Comparison of ENCODE assay signal across 9 mouse cellular contexts in the genomic region with DNA sequence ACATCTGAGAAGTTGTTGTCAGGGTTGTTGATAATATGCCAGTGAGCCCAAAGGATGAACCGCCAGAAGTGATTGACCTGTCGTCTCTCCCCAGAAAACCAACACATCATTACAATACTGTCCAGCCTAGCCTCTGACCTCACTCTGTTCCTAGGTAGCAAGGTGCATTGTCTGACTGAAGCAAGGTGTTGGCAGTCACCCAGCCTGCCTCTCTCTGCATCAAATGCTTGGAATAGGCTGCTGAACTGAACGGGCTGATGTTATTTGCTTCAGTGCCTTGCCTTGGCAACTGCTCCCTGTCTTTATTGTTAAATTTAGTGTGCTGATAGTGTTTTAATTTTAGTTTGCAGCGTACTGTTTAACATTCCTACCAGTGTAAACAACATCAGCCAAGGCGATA. TPM values are rescaled to one million over a fixed set of nuclear protein-coding genes. Genes with fewer than 3 reads are reported as not detected.
DNase-seq lines count a peak whose midpoint lies in the region; ATAC-seq and TF ChIP-seq lines count a peak whose summit lies in the region.
"Had no signal": no experiment of that assay in that cellular context is flagged by ENCODE, and none has a peak within 500 bp of the region (broad histone marks: within the 10 kb centered on the region; RNA-seq: fewer than 3 reads in every experiment).

No protein-coding gene starts in this region.

- 47% methylated on average over 5 of the region's 5 CpGs for WGBS in forebrain, embryonic 11.5 days
- 13% methylated on average over 5 of the region's 5 CpGs for WGBS in hindbrain, embryonic 16.5 days
- 28% methylated on average over 5 of the region's 5 CpGs for WGBS in neural tube, embryonic 15.5 days

- no peak overlapping the region for H3K4me2 ChIP-seq in forebrain, embryonic 11.5 days (ENCODE audit: low read depth, low read length, severe bottlenecking)
- H3K4me2 ChIP-seq in hindbrain, embryonic 16.5 days (ENCODE audit: low read length): peak overlapping the region; percentile 47
- peak overlapping the region; percentile 47 for H3K4me2 ChIP-seq in neural tube, embryonic 15.5 days

- H3K4me3 ChIP-seq in layer of hippocampus, adult 2 months: peak overlapping the region; percentile 31; the same call in 1 of the 2 replicates
- no peak overlapping the region for H3K4me3 ChIP-seq in forebrain, embryonic 11.5 days (ENCODE audit: low read depth, low read length)
- H3K4me3 ChIP-seq in hindbrain, embryonic 16.5 days (ENCODE audit: low read length): no peak overlapping the region; the same call in 1 of the 2 replicates
- H3K4me3 ChIP-seq in neural tube, embryonic 15.5 days (replicated peaks): peak overlapping the region; percentile 9

- H3K9ac ChIP-seq in forebrain, embryonic 11.5 days (ENCODE audit: low read length): no peak overlapping the region
- H3K9ac ChIP-seq in hindbrain, embryonic 16.5 days (ENCODE audit: low read depth, low read length): 0 out of 2 replicates have a peak overlapping the region, but pooled peaks have one; percentile 2
- no peak overlapping the region for H3K9ac ChIP-seq in neural tube, embryonic 15.5 days (replicated peaks)

- H3K27ac ChIP-seq in layer of hippocampus, adult 2 months: peak overlapping the region; percentile 77
- H3K27ac ChIP-seq in forebrain, embryonic 11.5 days (ENCODE audit: low read depth, low read length): peak overlapping the region; percentile 1; the same call in 1 of the 2 replicates
- no peak overlapping the region; the same call in none of the 2 replicates for H3K27ac ChIP-seq in hindbrain, embryonic 16.5 days (ENCODE audit: low read depth, low read length)
- peak overlapping the region; percentile 78 for H3K27ac ChIP-seq in neural tube, embryonic 15.5 days (replicated peaks)

- H3K4me1 ChIP-seq in forebrain, embryonic 11.5 days (replicated peaks; ENCODE audit: control insufficient read depth, insufficient read depth, low read length): no peaks in the 10 kb centered on the region
- peaks cover 7% of the 10 kb centered on the region for H3K4me1 ChIP-seq in hindbrain, embryonic 16.5 days (ENCODE audit: control insufficient read depth, insufficient read depth, low read depth, low read length)
- H3K4me1 ChIP-seq in neural tube, embryonic 15.5 days: peaks cover 23% of the 10 kb centered on the region

- DNase-seq in layer of hippocampus, adult 2 months (ENCODE audit: low spot score in 2 of 2): no peak
- no peak for DNase-seq in layer of hippocampus, adult 9-10 months (ENCODE audit: low spot score)
- no peak for DNase-seq in forebrain, embryonic 11.5 days (ENCODE audit: low spot score)
- no peak for DNase-seq in thymus, adult 18-20 months
- DNase-seq in embryo, embryonic 9.5 days (ENCODE audit: extremely low spot score): no peak

- no peaks in the 10 kb centered on the region for H3K9me3 ChIP-seq in forebrain, embryonic 11.5 days (ENCODE audit: control insufficient read depth, low read length)
- no peaks in the 10 kb centered on the region for H3K9me3 ChIP-seq in hindbrain, embryonic 16.5 days (ENCODE audit: control insufficient read depth, low read length)
- no peaks in the 10 kb centered on the region for H3K9me3 ChIP-seq in neural tube, embryonic 15.5 days (replicated peaks)

- no peak for TF ChIP-seq CTCF in layer of hippocampus, adult 2 months (conservative IDR thresholded peaks at IDR 0.05)

- no peaks in the 10 kb centered on the region for H3K27me3 ChIP-seq in forebrain, embryonic 11.5 days (ENCODE audit: control insufficient read depth, insufficient read depth, low read length)
- H3K27me3 ChIP-seq in hindbrain, embryonic 16.5 days (replicated peaks; ENCODE audit: control insufficient read depth, insufficient read depth, low read length): no peaks in the 10 kb centered on the region
- H3K27me3 ChIP-seq in neural tube, embryonic 15.5 days (replicated peaks): no peaks in the 10 kb centered on the region

- 0 out of 2 replicates have a peak, but pooled peaks have one; percentile 31 for ATAC-seq in forebrain, embryonic 11.5 days (replicated peaks; ENCODE audit: low FRiP score)
- ATAC-seq in hindbrain, embryonic 16.5 days: peak; percentile 73
- peak; percentile 62 for ATAC-seq in neural tube, embryonic 15.5 days (ENCODE audit: low FRiP score)
- ATAC-seq in megakaryocyte progenitor cell, adult 5-6 weeks (replicated peaks; ENCODE audit: poor library complexity): no peak

- H3K36me3 ChIP-seq in forebrain, embryonic 11.5 days (ENCODE audit: control insufficient read depth, insufficient read depth, low read length): no peaks in the 10 kb centered on the region
- H3K36me3 ChIP-seq in hindbrain, embryonic 16.5 days (ENCODE audit: control insufficient read depth, insufficient read depth, low read length): no peaks in the 10 kb centered on the region
- no peaks in the 10 kb centered on the region for H3K36me3 ChIP-seq in neural tube, embryonic 15.5 days

RNA-seq across cellular contexts. Expression of a gene that starts 51.0 kb away (rescaled TPM):
- 10 to 100 TPM; 70.8 to 76.0 TPM for total RNA-seq in layer of hippocampus, adult 2 months (2021)
- polyA plus RNA-seq in forebrain, embryonic 11.5 days (2014; fragmentation: Nextera tagmentation; extraction: Ambion mirVana): 13.4 and 14.5 TPM in 2 replicates
- polyA plus RNA-seq in hindbrain, embryonic 16.5 days (2015; fragmentation: Nextera tagmentation; extraction: Ambion mirVana): 37.2 and 50.0 TPM in 2 replicates
- 37.6 and 49.3 TPM in 2 replicates for polyA plus RNA-seq in neural tube, embryonic 15.5 days (2015; fragmentation: Nextera tagmentation; extraction: Ambion mirVana)
- not detected in 2 replicates for total RNA-seq in megakaryocyte progenitor cell, adult 5-6 weeks (2015)
- total RNA-seq in megakaryocyte progenitor cell, adult 5-6 weeks (2017): 0.07 TPM in 1 of 2 replicates, not detected in the other
- total RNA-seq: common myeloid progenitor, adult 5-6 weeks had no signal

Comparison
In these comparisons a context has a peak if more than half of its experiments do, and no peak if none do; other contexts are left out.
1. H3K4me3 ChIP-seq: peak in layer of hippocampus, adult 2 months (single experiment) and neural tube, embryonic 15.5 days (single experiment); none in forebrain, embryonic 11.5 days (single experiment) and hindbrain, embryonic 16.5 days (single experiment).